Mouse (Mus musculus) thymus, adult 2 months (tissue): ENCODE results near the gene Gtf2a2. TPM values are rescaled to one million over a fixed set of nuclear protein-coding genes. Genes with fewer than 3 reads are reported as not detected.
A peak's percentile ranks its signal among the peaks of the same experiment; 100 is the strongest.
"Not testable (repeated sequence)": the region's sequence is repeated elsewhere in the genome, so short reads cannot be mapped to it uniquely, and the experiment has no call there.

Source experiments
- DNase-seq: peaks from one replicate; pipeline ENCODE4 v3.0.0; 2021
- H3K27ac ChIP-seq: fragments of 200-500 bp; 2 replicates; pipeline ENCODE4 v1.5.1; 2012; ENCODE audit warnings: low read length, control low read depth; ENCODE audit not compliant: control insufficient read depth, insufficient read depth
- H3K27me3 ChIP-seq: fragments of 200-500 bp; 2 replicates; pipeline ENCODE4 v1.6.1; 2012; ENCODE audit warnings: mild to moderate bottlenecking, low read length, moderate library complexity, mixed read lengths; ENCODE audit not compliant: control insufficient read depth, insufficient read depth
- H3K36me3 ChIP-seq: fragments of 200-500 bp; 2 replicates; pipeline ENCODE4 v1.6.1; 2012; ENCODE audit warnings: mild to moderate bottlenecking, low read length, moderate library complexity; ENCODE audit not compliant: control insufficient read depth, insufficient read depth
- H3K4me1 ChIP-seq: fragments of 200-500 bp; replicated peaks from 2 replicates; pipeline ENCODE4 v1.6.1; 2012; ENCODE audit warnings: low read length; ENCODE audit not compliant: control insufficient read depth, insufficient read depth
- H3K4me3 ChIP-seq: fragments of 200-500 bp; 2 replicates; pipeline ENCODE4 v1.5.1; 2012; ENCODE audit warnings: mild to moderate bottlenecking, low read length, control low read depth, moderate library complexity; ENCODE audit not compliant: control insufficient read depth, insufficient read depth
- CTCF ChIP-seq: fragments of 200-500 bp; IDR thresholded peaks from 2 replicates; pipeline ENCODE4 v1.5.1; 2012; ENCODE audit warnings: mild to moderate bottlenecking, control low read depth, low read length, moderate library complexity, borderline replicate concordance; ENCODE audit not compliant: control insufficient read depth, poor library complexity, insufficient read depth; ENCODE audit errors: extremely low read depth
- POLR2A ChIP-seq: fragments of 200-500 bp; IDR thresholded peaks from 2 replicates; pipeline ENCODE4 v1.6.1; 2012; ENCODE audit warnings: mild to moderate bottlenecking, low read length, control low read depth, moderate library complexity; ENCODE audit not compliant: control insufficient read depth, poor library complexity, insufficient read depth; ENCODE audit errors: extremely low read depth
- WGBS: fragments of 180-500 bp; shearing (Covaris S2); methylation state at CpG from one replicate; pipeline ENCODE4 v1.1.7; 2018; 5-methylcytosine and 5-hydroxymethylcytosine counted together
- polyA plus RNA-seq: library from polyadenylated mRNA; depleted of rRNA; stranded (reverse); fragments of >200 nt; gene quantifications from 2 replicates; pipeline ENCODE4 v1.2.3, GENCODE M21; 2012

The Gtf2a2 gene
- polyA plus RNA-seq, 1 experiment: 48.1 TPM

DNA sequence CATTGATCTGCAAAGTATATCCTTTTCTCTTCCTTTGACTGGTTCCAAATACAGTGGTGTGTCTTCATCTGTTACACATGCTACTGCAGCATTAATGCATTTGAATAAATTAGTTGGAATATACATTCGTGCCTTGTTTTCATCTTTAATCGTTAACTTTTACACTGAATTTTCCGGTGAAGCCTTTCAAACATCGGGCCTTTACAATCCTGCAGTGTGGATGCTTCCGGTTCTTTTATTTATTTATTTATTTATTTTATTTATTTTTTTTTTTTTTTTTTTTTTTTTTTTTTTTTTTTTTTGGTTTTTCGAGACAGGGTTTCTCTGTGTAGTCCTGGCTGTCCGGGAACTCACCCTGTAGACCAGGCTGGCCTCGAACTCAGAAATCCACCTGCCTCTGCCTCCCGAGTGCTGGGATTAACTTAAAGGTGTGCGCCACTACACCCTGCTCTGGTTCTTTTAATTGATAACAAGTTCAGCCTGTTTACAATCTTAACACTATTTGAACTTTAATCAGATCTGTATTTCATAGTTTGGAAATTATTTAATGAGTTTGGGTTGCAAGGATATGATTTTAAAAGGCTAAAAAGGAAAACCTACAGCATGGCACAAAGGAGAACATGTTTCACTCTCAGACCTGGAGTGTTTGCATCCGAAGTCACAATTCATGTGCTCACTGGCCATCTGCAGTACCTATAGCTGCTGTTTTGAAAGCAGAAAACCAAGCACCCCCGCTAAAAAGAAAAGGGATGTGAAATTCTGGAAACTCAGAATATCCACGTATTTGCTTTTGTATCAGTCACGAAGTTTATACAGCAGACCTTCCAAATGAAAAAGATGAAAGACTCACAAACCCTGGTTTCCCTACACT is 578 bp upstream of the Gtf2a2 start:
- no peak for TF ChIP-seq POLR2A
- no peak for TF ChIP-seq CTCF
- H3K36me3 ChIP-seq: peaks cover 25% of the 10 kb centered on the region
- no peak for DNase-seq
- WGBS: 64% methylated on average over 14 of the region's 14 CpGs
- no peaks in the 10 kb centered on the region for H3K27me3 ChIP-seq
- no peak overlapping the region for H3K27ac ChIP-seq
- peak overlapping the region; percentile 86; the same call in 1 of the 2 replicates for H3K4me3 ChIP-seq
- H3K4me1 ChIP-seq: peaks cover 2% of the 10 kb centered on the region

DNA sequence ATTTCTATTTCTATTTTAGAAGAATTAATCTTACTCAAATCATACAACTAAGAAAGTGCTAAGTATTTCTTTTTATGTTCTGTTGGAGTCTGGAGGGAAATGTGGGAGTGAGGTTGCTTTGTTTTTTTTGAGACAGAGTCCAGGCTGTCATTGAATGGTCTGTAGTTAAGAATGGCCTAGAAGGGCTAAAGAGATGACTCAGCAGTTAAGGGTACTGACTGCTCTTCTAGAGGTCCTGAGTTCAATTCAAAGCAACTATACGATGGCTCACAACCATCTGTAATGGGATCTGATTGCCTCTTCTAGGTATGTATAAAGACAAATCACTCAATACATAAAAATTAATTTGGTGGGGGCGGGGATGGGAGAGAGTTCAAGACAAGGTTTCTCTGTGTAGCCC is 3.3 kb downstream of the Gtf2a2 start:
- no peak for TF ChIP-seq POLR2A
- no peak for TF ChIP-seq CTCF
- Histone ChIP-seq H3K4me3 (no peak overlapping the region), H3K27ac (no peak overlapping the region), H3K27me3 (no peaks in the 10 kb centered on the region), H3K36me3 (peaks cover 11% of the 10 kb centered on the region), H3K4me1 (peaks cover 2% of the 10 kb centered on the region)
- 95% methylated on average over 2 of the region's 2 CpGs for WGBS
- DNase-seq: no peak

DNA sequence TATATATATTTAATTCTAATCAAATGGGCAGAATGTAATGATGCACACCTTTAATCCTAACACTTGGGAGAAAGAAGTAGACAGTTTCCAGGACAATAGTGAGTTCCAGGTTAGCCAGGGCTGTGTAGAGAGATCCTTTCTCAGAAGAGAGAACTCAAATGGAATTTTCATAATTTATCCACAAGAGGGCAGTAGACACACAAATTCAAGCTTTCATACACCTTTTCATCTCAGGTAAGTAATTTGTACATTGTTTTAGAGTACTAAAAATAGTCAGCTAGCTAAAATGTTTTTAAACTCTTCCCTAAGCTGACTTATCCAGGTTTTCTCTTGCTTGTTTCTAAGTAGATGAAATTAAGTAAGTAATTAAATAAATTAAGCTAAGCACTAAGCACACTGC is 6.5 kb downstream of the Gtf2a2 start:
- Histone ChIP-seq H3K27me3 (no peaks in the 10 kb centered on the region), H3K36me3 (peaks cover 24% of the 10 kb centered on the region), H3K27ac (no peak overlapping the region), H3K4me1 (no peaks in the 10 kb centered on the region), H3K4me3 (no peak overlapping the region)
- TF ChIP-seq POLR2A (no peak), CTCF (no peak)
- no peak for DNase-seq

DNA sequence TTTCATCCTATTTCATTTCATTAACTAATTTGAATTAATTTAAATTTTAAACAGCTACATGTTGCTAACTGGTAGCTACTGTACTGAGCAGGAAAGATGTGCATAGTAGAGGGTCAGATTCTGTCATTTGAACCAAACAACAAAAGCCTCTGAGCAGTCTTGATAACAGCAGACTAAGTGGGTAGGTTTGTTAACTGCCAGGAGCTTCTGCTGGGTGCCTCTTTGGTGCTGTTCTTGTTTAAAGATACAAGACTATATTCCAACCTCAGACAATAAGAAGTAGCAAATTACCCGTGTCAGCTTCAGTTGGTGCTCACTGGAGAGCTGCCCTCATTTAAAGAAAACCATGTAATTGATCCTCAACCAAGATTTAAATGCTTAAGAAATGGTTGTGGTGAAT is 9.3 kb downstream of the Gtf2a2 start:
- DNase-seq: no peak
- H3K4me3 ChIP-seq: no peak overlapping the region
- no peak overlapping the region for H3K27ac ChIP-seq
- no peaks in the 10 kb centered on the region for H3K4me1 ChIP-seq
- TF ChIP-seq POLR2A (no peak), CTCF (no peak)
- peaks cover 24% of the 10 kb centered on the region for H3K36me3 ChIP-seq
- whole genome bisulfite sequencing: 86% methylated on average over 1 of the region's 1 CpGs
- H3K27me3 ChIP-seq: no peaks in the 10 kb centered on the region

DNA sequence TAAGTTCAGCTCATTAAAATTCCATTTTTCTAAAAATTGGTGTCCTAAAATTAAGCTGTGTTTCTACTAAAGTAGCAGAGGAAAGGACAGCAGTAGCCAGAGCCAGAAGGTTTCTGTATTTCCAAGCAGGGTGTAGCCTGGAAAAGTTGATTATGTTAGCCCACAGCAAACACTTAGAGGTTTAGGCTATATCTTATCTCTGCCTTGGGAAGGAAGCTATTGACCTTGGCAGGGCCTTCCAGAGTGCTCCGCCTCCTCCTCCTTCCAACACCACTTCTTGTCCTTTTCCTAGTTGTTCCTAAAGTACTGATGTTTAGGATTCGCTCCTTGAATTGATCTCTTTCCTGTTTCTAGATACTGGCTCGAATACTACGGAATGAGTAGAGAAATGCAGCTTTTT is 9.7 kb downstream of the Gtf2a2 start:
- 95% methylated on average over 4 of the region's 4 CpGs for WGBS
- H3K36me3 ChIP-seq: peaks cover 24% of the 10 kb centered on the region

DNA sequence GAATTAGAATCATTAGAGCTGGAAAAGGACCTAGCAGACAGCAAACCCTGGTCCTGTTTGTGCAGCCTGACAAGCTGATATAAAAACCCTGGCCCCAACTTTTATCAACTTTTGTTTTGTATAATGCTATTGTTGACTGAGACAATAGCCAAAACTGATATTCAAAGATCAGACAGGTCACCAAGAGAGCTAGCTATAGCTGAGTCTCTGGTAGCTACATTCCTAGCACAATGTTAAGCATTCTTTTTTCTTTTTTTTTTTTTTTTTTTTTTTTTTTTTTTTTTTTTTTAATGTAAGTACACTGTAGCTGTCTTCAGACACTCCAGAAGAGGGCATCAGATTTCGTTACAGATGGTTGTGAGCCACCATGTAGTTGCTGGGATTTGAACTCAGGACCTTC is 11.3 kb downstream of the Gtf2a2 start:
- not testable (repeated sequence) for H3K27ac ChIP-seq, H3K4me1 ChIP-seq, H3K4me3 ChIP-seq, DNase-seq, H3K27me3 ChIP-seq
- peaks cover 24% of the 10 kb centered on the region for H3K36me3 ChIP-seq
- 78% methylated on average over 1 of the region's 1 CpGs for WGBS

More for the DNA sequence above, 9.7 kb downstream of the Gtf2a2 start:
- Histone ChIP-seq H3K27ac (no peak overlapping the region), H3K27me3 (no peaks in the 10 kb centered on the region), H3K4me3 (no peak overlapping the region), H3K4me1 (no peaks in the 10 kb centered on the region)
- TF ChIP-seq POLR2A: no peak
- no peak for TF ChIP-seq CTCF
- no peak for DNase-seq

DNA sequence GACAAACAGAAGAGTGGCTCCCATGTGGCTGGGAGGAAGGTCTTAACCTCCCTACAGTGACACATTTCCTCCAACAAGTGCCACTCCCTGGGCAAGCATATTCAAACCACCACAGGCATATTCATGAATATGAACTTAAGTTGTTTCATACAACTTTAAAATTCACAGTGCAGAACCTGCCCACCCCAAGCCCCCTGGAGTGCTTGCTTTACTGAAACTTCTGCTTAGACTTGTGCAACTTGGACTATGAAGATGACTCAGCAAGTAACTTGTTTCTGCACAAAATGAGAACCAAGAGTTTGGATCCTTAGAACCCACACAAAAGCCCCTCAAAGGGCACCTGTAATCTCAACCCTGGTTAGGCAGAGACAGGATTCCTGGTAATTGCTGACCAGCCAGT is 12.3 kb downstream of the Gtf2a2 start:
- DNase-seq: no peak
- peaks cover 21% of the 10 kb centered on the region; the same call in 1 of the 2 replicates for H3K36me3 ChIP-seq
- no peaks in the 10 kb centered on the region for H3K27me3 ChIP-seq
- no peaks in the 10 kb centered on the region for H3K4me1 ChIP-seq
- H3K27ac ChIP-seq: no peak overlapping the region
- no peak for TF ChIP-seq POLR2A
- no peak for TF ChIP-seq CTCF
- H3K4me3 ChIP-seq: no peak overlapping the region
